Mouse (Mus musculus) liver, adult 2 months (tissue): ENCODE results near the gene Zcchc13.

ENCODE experiments used
- CTCF ChIP-seq: fragments of 200-500 bp; IDR thresholded peaks from 2 replicates; pipeline ENCODE4 v1.5.1; 2011; ENCODE audit warnings: low read depth, low read length, control low read depth
- POLR2A ChIP-seq: fragments of 200-500 bp; IDR thresholded peaks from 2 replicates; pipeline ENCODE4 v1.6.1; 2011; ENCODE audit warnings: low read length, control low read depth; ENCODE audit not compliant: insufficient read depth; ENCODE audit errors: extremely low read depth

GRCm38 (mm10) chrX:103673761-103674160 is 43.4 kb downstream of the Zcchc13 start:
- no peak for TF ChIP-seq POLR2A
- no peak for TF ChIP-seq CTCF
